Mouse (Mus musculus) liver, postnatal 0 days (tissue): ENCODE measurements around the gene Tnnt3.

Source experiments
- CTCF ChIP-seq: sonication (generic); IDR thresholded peaks from 2 replicates; pipeline ENCODE4 v1.5.1; 2016; ENCODE audit warnings: antibody characterized with exemption, low read depth
- EP300 ChIP-seq: IDR thresholded peaks from 2 replicates; pipeline ENCODE4 v1.6.1; 2016; ENCODE audit warnings: antibody characterized with exemption, low read depth, mild to moderate bottlenecking

GRCm38 (mm10) chr7:142560942-142561855 is 62.6 kb downstream of the Tnnt3 start:
- TF ChIP-seq CTCF = no peak
- no peak for TF ChIP-seq EP300
